Mouse (Mus musculus) embryonic facial prominence, embryonic 14.5 days (tissue): Measurements from ENCODE around the gene Pltp. TPM values are rescaled to one million over a fixed set of nuclear protein-coding genes. Genes with fewer than 3 reads are reported as not detected.

Experiments used
- ATAC-seq: fragments of 200-750 bp; cut with Nextera tagmentation; 2 replicates; pipeline ENCODE4 v1.8.0; 2017; ENCODE audit warnings: low read depth, moderate number of reproducible peaks, moderate TSS enrichment
- DNase-seq: peaks from one replicate; pipeline ENCODE4 v3.0.0-alpha.2; 2015; ENCODE audit warnings: low spot score
- H3K27ac ChIP-seq: fragments of 300-500 bp; sonication (generic); replicated peaks from 2 replicates; pipeline ENCODE4 v1.5.1; 2014; ENCODE audit warnings: low read depth, mild to moderate bottlenecking, low read length, moderate library complexity
- H3K27me3 ChIP-seq: fragments of 300-500 bp; sonication (generic); replicated peaks from 2 replicates; pipeline ENCODE4 v1.6.1; 2014; ENCODE audit warnings: low read length; ENCODE audit not compliant: control insufficient read depth, insufficient read depth
- H3K36me3 ChIP-seq: fragments of 300-500 bp; sonication (generic); 2 replicates; pipeline ENCODE4 v1.6.1; 2014; ENCODE audit warnings: low read length, mixed read lengths; ENCODE audit not compliant: control insufficient read depth, insufficient read depth
- H3K4me1 ChIP-seq: fragments of 300-500 bp; sonication (generic); 2 replicates; pipeline ENCODE4 v1.6.1; 2014; ENCODE audit warnings: antibody characterized with exemption, low read length; ENCODE audit not compliant: control insufficient read depth, insufficient read depth
- H3K4me2 ChIP-seq: fragments of 300-500 bp; sonication (generic); 2 replicates; pipeline ENCODE4 v1.6.1; 2014; ENCODE audit warnings: low read depth, mild to moderate bottlenecking, low read length, moderate library complexity, mixed read lengths
- H3K4me3 ChIP-seq: fragments of 300-500 bp; sonication (generic); 2 replicates; pipeline ENCODE4 v1.5.1; 2014; ENCODE audit warnings: low read depth, mild to moderate bottlenecking, low read length
- H3K9ac ChIP-seq: fragments of 300-500 bp; sonication (generic); 2 replicates; pipeline ENCODE4 v1.6.1; 2014; ENCODE audit warnings: low read depth, mild to moderate bottlenecking, low read length, moderate library complexity, mixed read lengths
- H3K9me3 ChIP-seq: fragments of 300-500 bp; sonication (generic); 2 replicates; pipeline ENCODE4 v1.6.1; 2016; ENCODE audit warnings: low read length; ENCODE audit not compliant: control insufficient read depth
- WGBS: fragments of 180-500 bp; shearing (Covaris S2); extraction: QIAGEN DNeasy Blood & Tissue Kit; methylation state at CpG from one replicate; pipeline ENCODE4 v1.1.7; 2014; 5-methylcytosine and 5-hydroxymethylcytosine counted together
- polyA plus RNA-seq: library from polyadenylated mRNA; unstranded; fragments of >200 nt; fragmentation: Nextera tagmentation; extraction: Ambion mirVana; gene quantifications from 2 replicates; pipeline ENCODE4 v1.2.1, GENCODE M21; 2014

Pltp gene
- polyA plus RNA-seq, 1 experiment from 2014 or later: 50.1 TPM

GRCm38 (mm10) chr2:164791841-164792261, 65.7 kb downstream of the Pltp start:
- H3K9me3 ChIP-seq: no peaks in the 10 kb centered on the region
- no peak overlapping the region for H3K4me3 ChIP-seq
- peaks cover 76% of the 10 kb centered on the region for H3K36me3 ChIP-seq
- no peak overlapping the region for H3K27ac ChIP-seq
- peaks cover 3% of the 10 kb centered on the region; the same call in 1 of the 2 replicates for H3K4me1 ChIP-seq
- no peak overlapping the region; the same call in 1 of the 2 replicates for H3K9ac ChIP-seq
- DNase-seq (no peak), ATAC-seq (no peak)
- 91% methylated on average over 18 of the region's 18 CpGs for WGBS
- no peaks in the 10 kb centered on the region for H3K27me3 ChIP-seq
- H3K4me2 ChIP-seq: no peak overlapping the region

GRCm38 (mm10) chr2:164790451-164790850, 67.1 kb downstream of the Pltp start:
- WGBS: 72% methylated on average over 4 of the region's 4 CpGs
- peaks cover 8% of the 10 kb centered on the region for H3K4me1 ChIP-seq
- peaks cover 62% of the 10 kb centered on the region for H3K36me3 ChIP-seq
- no peak overlapping the region for H3K4me2 ChIP-seq
- DNase-seq: no peak
- H3K27ac ChIP-seq: no peak overlapping the region
- H3K4me3 ChIP-seq: no peak overlapping the region
- no peak for ATAC-seq
- no peaks in the 10 kb centered on the region for H3K9me3 ChIP-seq
- H3K27me3 ChIP-seq: no peaks in the 10 kb centered on the region
- H3K9ac ChIP-seq: no peak overlapping the region

Other genes starting within 250 kb of the Pltp start
- not detected in 2 replicates for gene Wfdc6b, start 244.2 kb downstream of the Pltp start, polyA plus RNA-seq
- 0.11 TPM in 1 of 2 replicates, not detected in the other for gene Wfdc8, start 244.1 kb downstream of the Pltp start, polyA plus RNA-seq
- not detected in 2 replicates for gene Wfdc16, start 218.9 kb downstream of the Pltp start, polyA plus RNA-seq
- gene Wfdc10, start 201.7 kb downstream of the Pltp start, polyA plus RNA-seq: 0.69 and 1.1 TPM in 2 replicates
- gene Wfdc9, start 201.1 kb downstream of the Pltp start, polyA plus RNA-seq: not detected in 2 replicates
- not detected in 2 replicates for gene Wfdc11, start 183.6 kb downstream of the Pltp start, polyA plus RNA-seq
- gene Wfdc13, start 172.6 kb downstream of the Pltp start, polyA plus RNA-seq: 0.21 TPM in 1 of 2 replicates, not detected in the other
- not detected in 2 replicates for gene Spint4, start 159.2 kb downstream of the Pltp start, polyA plus RNA-seq
- not detected in 2 replicates for gene Spint5, start 142.4 kb downstream of the Pltp start, polyA plus RNA-seq
- 0.53 and 1.1 TPM in 2 replicates for gene Wfdc3, start 111.8 kb downstream of the Pltp start, polyA plus RNA-seq
- gene Dnttip1, start 111.7 kb downstream of the Pltp start, polyA plus RNA-seq: 60.9 and 63.0 TPM in 2 replicates
- 229 and 276 TPM in 2 replicates for gene Ube2c, start 87.8 kb downstream of the Pltp start, polyA plus RNA-seq
- 799 and 1,279 TPM in 2 replicates for gene Tnnc2, start 77.7 kb downstream of the Pltp start, polyA plus RNA-seq
- gene Snx21, start 71.9 kb downstream of the Pltp start, polyA plus RNA-seq: 27.9 and 28.3 TPM in 2 replicates
- gene Acot8, start 52.8 kb downstream of the Pltp start, polyA plus RNA-seq: 12.6 and 13.8 TPM in 2 replicates
- 6.0 and 6.4 TPM in 2 replicates for gene Zswim3, start 52.6 kb downstream of the Pltp start, polyA plus RNA-seq
- 15.1 and 15.7 TPM in 2 replicates for gene Zswim1, start 35.0 kb downstream of the Pltp start, polyA plus RNA-seq
- not detected in 2 replicates for gene Spata25, start 29.2 kb downstream of the Pltp start, polyA plus RNA-seq
- 140 and 154 TPM in 2 replicates for gene Ctsa, start 24.8 kb downstream of the Pltp start, polyA plus RNA-seq
- gene Neurl2, start 24.3 kb downstream of the Pltp start, polyA plus RNA-seq: 8.3 and 9.1 TPM in 2 replicates
- gene Pcif1, start 21.6 kb upstream of the Pltp start, polyA plus RNA-seq: 56.9 and 62.8 TPM in 2 replicates
- gene Zfp335, start 54.0 kb upstream of the Pltp start, polyA plus RNA-seq: 11.9 and 13.9 TPM in 2 replicates
- 33.7 and 52.0 TPM in 2 replicates for gene Mmp9, start 83.1 kb upstream of the Pltp start, polyA plus RNA-seq
- gene Slc12a5, start 103.1 kb upstream of the Pltp start, polyA plus RNA-seq: 0.56 and 1.1 TPM in 2 replicates
- gene Ncoa5, start 177.2 kb upstream of the Pltp start, polyA plus RNA-seq: 48.7 and 53.2 TPM in 2 replicates
- 4.2 and 6.4 TPM in 2 replicates for gene Cd40, start 197.9 kb upstream of the Pltp start, polyA plus RNA-seq
- not detected in 2 replicates for gene 1700025C18Rik, start 233.0 kb upstream of the Pltp start, polyA plus RNA-seq